Mouse (Mus musculus): Measurements from ENCODE around the gene Samsn1. TPM values are rescaled to one million over a fixed set of nuclear protein-coding genes. Genes with fewer than 3 reads are reported as not detected.
"Not testable (repeated sequence)": the region's sequence is repeated elsewhere in the genome, so short reads cannot be mapped to it uniquely, and the experiment has no call there.

Samsn1 gene
- total RNA-seq, 2 experiments from 2014 or later: 0.96 to 1.1 TPM

- intact Hi-C loops (cut with DNase I): no loop called here
- no peak for DNase-seq
Measured at GRCm38 (mm10) chr16:75889081-75889646, 132.9 kb downstream of the Samsn1 start.

- no peak for DNase-seq
- intact Hi-C loops (cut with DNase I): no loop called here
Measured at GRCm38 (mm10) chr16:75887203-75887602, 134.9 kb downstream of the Samsn1 start.

- no peak for DNase-seq
- intact Hi-C loops (cut with DNase I): no loop called here
Measured at GRCm38 (mm10) chr16:75878885-75879284, 143.2 kb downstream of the Samsn1 start.

GRCm38 (mm10) chr16:75877170-75877569 lies 144.9 kb downstream of the Samsn1 start:
- peak; percentile 22 to 28 for DNase-seq
- intact Hi-C loops (cut with DNase I): no loop called here

- intact Hi-C loops (cut with DNase I): no loop called here
- peak in 1 of 2 experiments; percentile 5 for DNase-seq
Measured at GRCm38 (mm10) chr16:75875896-75876295, 146.2 kb downstream of the Samsn1 start.

GRCm38 (mm10) chr16:75874508-75874907 lies 147.6 kb downstream of the Samsn1 start:
- intact Hi-C loops (cut with DNase I): no loop called here
- no peak for DNase-seq

GRCm38 (mm10) chr16:75872241-75872640 lies 149.8 kb downstream of the Samsn1 start:
- intact Hi-C loops (cut with DNase I): no loop called here

GRCm38 (mm10) chr16:75867400-75867799 lies 154.7 kb downstream of the Samsn1 start:
- intact Hi-C loops (cut with DNase I): no loop called here
- no peak for DNase-seq

More at GRCm38 (mm10) chr16:75872241-75872640, 149.8 kb downstream of the Samsn1 start:
- DNase-seq: no peak

GRCm38 (mm10) chr16:75865505-75865904 lies 156.6 kb downstream of the Samsn1 start:
- no peak for DNase-seq
- intact Hi-C loops (cut with DNase I): no loop called here

- DNase-seq: no peak
- intact Hi-C loops (cut with DNase I): no loop called here
Measured at GRCm38 (mm10) chr16:75864673-75865072, 157.4 kb downstream of the Samsn1 start.

GRCm38 (mm10) chr16:75856343-75856742 lies 165.7 kb downstream of the Samsn1 start:
- intact Hi-C loops (cut with DNase I): no loop called here

GRCm38 (mm10) chr16:75855402-75855801 lies 166.7 kb downstream of the Samsn1 start:
- intact Hi-C loops (cut with DNase I): no loop called here
- DNase-seq: no peak

More at GRCm38 (mm10) chr16:75856343-75856742, 165.7 kb downstream of the Samsn1 start:
- no peak for DNase-seq

- intact Hi-C loops (cut with DNase I): no loop called here
- no peak for DNase-seq
Measured at GRCm38 (mm10) chr16:75853556-75854271, 168.4 kb downstream of the Samsn1 start.

GRCm38 (mm10) chr16:75852485-75852884 lies 169.6 kb downstream of the Samsn1 start:
- intact Hi-C loops (cut with DNase I): no loop called here
- no peak for DNase-seq

- intact Hi-C loops (cut with DNase I): no loop called here
- DNase-seq: no peak
Measured at GRCm38 (mm10) chr16:75849039-75849438, 173.0 kb downstream of the Samsn1 start.

- intact Hi-C loops (cut with DNase I): no loop called here
Measured at GRCm38 (mm10) chr16:75843653-75844062, 178.4 kb downstream of the Samsn1 start.

GRCm38 (mm10) chr16:75843031-75843430 lies 179.1 kb downstream of the Samsn1 start:
- intact Hi-C loops (cut with DNase I): no loop called here
- DNase-seq: no peak

More at GRCm38 (mm10) chr16:75843653-75844062, 178.4 kb downstream of the Samsn1 start:
- DNase-seq: no peak

- DNase-seq: no peak
- intact Hi-C loops (cut with DNase I): no loop called here
Measured at GRCm38 (mm10) chr16:75842569-75842968, 179.5 kb downstream of the Samsn1 start.

GRCm38 (mm10) chr16:75837728-75838451 lies 184.2 kb downstream of the Samsn1 start:
- intact Hi-C loops (cut with DNase I): no loop called here
- no peak for DNase-seq

- no peak for DNase-seq
- intact Hi-C loops (cut with DNase I): no loop called here
Measured at GRCm38 (mm10) chr16:75831390-75831789, 190.7 kb downstream of the Samsn1 start.

GRCm38 (mm10) chr16:75826949-75827348 lies 195.1 kb downstream of the Samsn1 start:
- intact Hi-C loops (cut with DNase I); DNase-seq: not testable (repeated sequence)

- no peak for DNase-seq
- intact Hi-C loops (cut with DNase I): no loop called here
Measured at GRCm38 (mm10) chr16:75826498-75826897, 195.6 kb downstream of the Samsn1 start.

All from heart, postnatal 10 days (tissue).